Comparison of ENCODE assay signal across 10 mouse cellular contexts in the genomic region with DNA sequence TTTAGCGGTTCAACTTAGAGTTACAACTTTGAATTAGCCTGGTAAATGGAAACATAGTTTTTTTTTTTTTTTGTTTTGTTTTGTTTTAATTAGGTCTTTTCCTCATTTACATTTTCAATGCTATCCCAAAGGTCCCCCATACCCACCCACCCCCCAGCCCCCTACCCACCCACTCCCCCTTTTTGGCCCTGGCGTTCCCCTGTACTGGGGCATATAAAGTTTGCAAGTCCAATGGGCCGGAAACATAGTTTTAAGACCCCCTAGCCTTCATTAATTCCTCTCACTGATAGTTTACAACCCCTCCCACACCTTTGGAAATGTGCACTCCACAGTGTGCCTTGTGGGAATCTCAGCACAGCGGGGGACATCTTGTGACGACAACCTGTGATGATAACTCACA. TPM values are rescaled to one million over a fixed set of nuclear protein-coding genes. Genes with fewer than 3 reads are reported as not detected.
A peak's percentile ranks its signal among the peaks of the same experiment; 100 is the strongest.
DNase-seq lines count a peak whose midpoint lies in the region; ATAC-seq lines count a peak whose summit lies in the region.
"Had no signal": no experiment of that assay in that cellular context is flagged by ENCODE, and none has a peak within 500 bp of the region (broad histone marks: within the 10 kb centered on the region; RNA-seq: fewer than 3 reads in every experiment).

No protein-coding gene starts in this region.

- no peak overlapping the region for H3K4me2 ChIP-seq in heart, embryonic 16.5 days (ENCODE audit: low read depth, low read length)
- no peak overlapping the region for H3K4me2 ChIP-seq in embryonic facial prominence, embryonic 11.5 days (ENCODE audit: low read depth, low read length)
- H3K4me2 ChIP-seq in hindbrain, embryonic 11.5 days (replicated peaks; ENCODE audit: low read depth, low read length), result no peak overlapping the region
- no peak overlapping the region for H3K4me2 ChIP-seq in midbrain, embryonic 12.5 days (replicated peaks)

- no peaks in the 10 kb centered on the region for H3K4me1 ChIP-seq in heart, embryonic 16.5 days (ENCODE audit: control insufficient read depth, insufficient read depth, low read length)
- H3K4me1 ChIP-seq in embryonic facial prominence, embryonic 11.5 days (ENCODE audit: control insufficient read depth, insufficient read depth, low read length), result no peaks in the 10 kb centered on the region
- H3K4me1 ChIP-seq in hindbrain, embryonic 11.5 days (replicated peaks; ENCODE audit: control insufficient read depth, insufficient read depth, low read length), result 0 out of 2 replicates have a peak, but pooled peaks cover 3% of the 10 kb centered on the region
- H3K4me1 ChIP-seq in midbrain, embryonic 12.5 days, result peaks cover 11% of the 10 kb centered on the region

- DNase-seq in heart, postnatal 4 days, result no peak
- no peak for DNase-seq in embryonic facial prominence, embryonic 11.5 days (ENCODE audit: low spot score)
- DNase-seq in hindbrain, embryonic 11.5 days (ENCODE audit: low spot score), result no peak
- DNase-seq in embryo, embryonic 9.5 days (ENCODE audit: extremely low spot score), result no peak
- no peak for DNase-seq in ovary, postnatal 36 days (ENCODE audit: low spot score)
- DNase-seq in gastrocnemius, postnatal 14 days, result no peak

- H3K36me3 ChIP-seq in heart, embryonic 16.5 days (ENCODE audit: control insufficient read depth, insufficient read depth), result no peaks in the 10 kb centered on the region
- H3K36me3 ChIP-seq in embryonic facial prominence, embryonic 11.5 days (replicated peaks; ENCODE audit: control insufficient read depth, insufficient read depth, low read depth, low read length), result no peaks in the 10 kb centered on the region
- H3K36me3 ChIP-seq in hindbrain, embryonic 11.5 days (ENCODE audit: control insufficient read depth, insufficient read depth, low read length), result no peaks in the 10 kb centered on the region
- H3K36me3 ChIP-seq in midbrain, embryonic 12.5 days, result no peaks in the 10 kb centered on the region

- H3K9me3 ChIP-seq in heart, embryonic 16.5 days (replicated peaks; ENCODE audit: control insufficient read depth, low read length), result no peaks in the 10 kb centered on the region
- H3K9me3 ChIP-seq in embryonic facial prominence, embryonic 11.5 days (replicated peaks; ENCODE audit: control insufficient read depth, low read length), result no peaks in the 10 kb centered on the region
- no peaks in the 10 kb centered on the region for H3K9me3 ChIP-seq in hindbrain, embryonic 11.5 days (ENCODE audit: control insufficient read depth, low read length)
- H3K9me3 ChIP-seq in midbrain, embryonic 12.5 days, result no peaks in the 10 kb centered on the region

- no peak overlapping the region for H3K4me3 ChIP-seq in heart, embryonic 16.5 days (ENCODE audit: low read length)
- H3K4me3 ChIP-seq in embryonic facial prominence, embryonic 11.5 days (ENCODE audit: low read depth, low read length), result no peak overlapping the region
- H3K4me3 ChIP-seq in hindbrain, embryonic 11.5 days (ENCODE audit: low read depth, low read length), result no peak overlapping the region
- no peak overlapping the region for H3K4me3 ChIP-seq in midbrain, embryonic 12.5 days

- no peaks in the 10 kb centered on the region for H3K27me3 ChIP-seq in heart, embryonic 16.5 days (ENCODE audit: control insufficient read depth, insufficient read depth, low read length)
- no peaks in the 10 kb centered on the region for H3K27me3 ChIP-seq in embryonic facial prominence, embryonic 11.5 days (ENCODE audit: control insufficient read depth, insufficient read depth, low read length)
- H3K27me3 ChIP-seq in hindbrain, embryonic 11.5 days (ENCODE audit: control insufficient read depth, insufficient read depth, low read length), result no peaks in the 10 kb centered on the region
- peaks cover 8% of the 10 kb centered on the region; the same call in 1 of the 2 replicates for H3K27me3 ChIP-seq in midbrain, embryonic 12.5 days

- no peak overlapping the region for H3K27ac ChIP-seq in heart, embryonic 16.5 days (ENCODE audit: low read length)
- no peak overlapping the region for H3K27ac ChIP-seq in embryonic facial prominence, embryonic 11.5 days (replicated peaks; ENCODE audit: low read depth, low read length)
- H3K27ac ChIP-seq in hindbrain, embryonic 11.5 days (ENCODE audit: low read depth, low read length), result no peak overlapping the region
- H3K27ac ChIP-seq in midbrain, embryonic 12.5 days (replicated peaks), result no peak overlapping the region

- 76% methylated on average over 5 of the region's 5 CpGs for WGBS in heart, embryonic 16.5 days
- 78% methylated on average over 5 of the region's 5 CpGs for WGBS in embryonic facial prominence, embryonic 11.5 days
- WGBS in hindbrain, embryonic 11.5 days, result 74% methylated on average over 5 of the region's 5 CpGs
- 81% methylated on average over 5 of the region's 5 CpGs for WGBS in midbrain, embryonic 12.5 days

- intact Hi-C loops in gastrocnemius, postnatal 14 days (cut with DNase I; ENCODE audit: low total_unique reads), result no loop called here

- no peak overlapping the region for H3K9ac ChIP-seq in heart, embryonic 16.5 days (ENCODE audit: low read length)
- no peak overlapping the region for H3K9ac ChIP-seq in embryonic facial prominence, embryonic 11.5 days (replicated peaks; ENCODE audit: low read length)
- no peak overlapping the region for H3K9ac ChIP-seq in hindbrain, embryonic 11.5 days (ENCODE audit: low read depth, low read length)
- no peak overlapping the region for H3K9ac ChIP-seq in midbrain, embryonic 12.5 days (replicated peaks)

- ATAC-seq in heart, embryonic 16.5 days (replicated peaks; ENCODE audit: extremely low read depth, insufficient read depth, low FRiP score), result peak; percentile 86
- ATAC-seq in embryonic facial prominence, embryonic 11.5 days (replicated peaks; ENCODE audit: insufficient number of reproducible peaks, low FRiP score, low TSS enrichment, low read depth), result peak; percentile 91
- peak; percentile 80 for ATAC-seq in hindbrain, embryonic 11.5 days (ENCODE audit: low FRiP score)
- peak; percentile 87 for ATAC-seq in midbrain, embryonic 12.5 days (ENCODE audit: low FRiP score, low read depth)

RNA-seq across cellular contexts. Expression of a gene that starts 3.8 kb away (rescaled TPM):
- polyA plus RNA-seq in heart, embryonic 16.5 days (2015; fragmentation: Nextera tagmentation; extraction: Ambion mirVana), result not detected in 2 replicates
- not detected for total RNA-seq in heart, postnatal 4 days (2021)
- polyA plus RNA-seq in embryonic facial prominence, embryonic 11.5 days (2014; fragmentation: Nextera tagmentation; extraction: Ambion mirVana), result not detected in 2 replicates
- not detected in 2 replicates for polyA plus RNA-seq in hindbrain, embryonic 11.5 days (2014; fragmentation: Nextera tagmentation; extraction: Ambion mirVana)
- not detected in 2 replicates for polyA plus RNA-seq in midbrain, embryonic 12.5 days (2016; fragmentation: Nextera tagmentation; extraction: Ambion mirVana)
- not detected for total RNA-seq in gastrocnemius, postnatal 14 days (2021)
- total RNA-seq: hematopoietic stem cell, adult 5-6 weeks; left cerebral cortex, postnatal 10 days had no signal

RNA-seq across cellular contexts. Expression of a gene that starts 27.5 kb away (rescaled TPM):
- 54.0 and 55.7 TPM in 2 replicates for polyA plus RNA-seq in heart, embryonic 16.5 days (2015; fragmentation: Nextera tagmentation; extraction: Ambion mirVana)
- 10 to 100 TPM; 43.1 to 44.1 TPM for total RNA-seq in heart, postnatal 4 days (2021)
- polyA plus RNA-seq in embryonic facial prominence, embryonic 11.5 days (2014; fragmentation: Nextera tagmentation; extraction: Ambion mirVana), result 66.9 and 73.6 TPM in 2 replicates
- 65.1 and 68.2 TPM in 2 replicates for polyA plus RNA-seq in hindbrain, embryonic 11.5 days (2014; fragmentation: Nextera tagmentation; extraction: Ambion mirVana)
- polyA plus RNA-seq in midbrain, embryonic 12.5 days (2016; fragmentation: Nextera tagmentation; extraction: Ambion mirVana), result 54.4 and 58.9 TPM in 2 replicates
- total RNA-seq in gastrocnemius, postnatal 14 days (2021), result 10 to 100 TPM; 52.1 to 53.6 TPM

RNA-seq across cellular contexts. Expression of a gene that starts 39.9 kb away (rescaled TPM):
- polyA plus RNA-seq in heart, embryonic 16.5 days (2015; fragmentation: Nextera tagmentation; extraction: Ambion mirVana), result 131 and 161 TPM in 2 replicates
- total RNA-seq in heart, postnatal 4 days (2021), result 100 to 1,000 TPM; 242 to 250 TPM
- 45.8 and 48.8 TPM in 2 replicates for polyA plus RNA-seq in embryonic facial prominence, embryonic 11.5 days (2014; fragmentation: Nextera tagmentation; extraction: Ambion mirVana)
- 61.5 and 61.9 TPM in 2 replicates for polyA plus RNA-seq in hindbrain, embryonic 11.5 days (2014; fragmentation: Nextera tagmentation; extraction: Ambion mirVana)
- 47.4 and 62.0 TPM in 2 replicates for polyA plus RNA-seq in midbrain, embryonic 12.5 days (2016; fragmentation: Nextera tagmentation; extraction: Ambion mirVana)
- 100 to 1,000 TPM; 243 to 252 TPM for total RNA-seq in gastrocnemius, postnatal 14 days (2021)
- total RNA-seq: hematopoietic stem cell, adult 5-6 weeks had no signal

RNA-seq across cellular contexts. Expression of a gene that starts 51.9 kb away (rescaled TPM):
- polyA plus RNA-seq in heart, embryonic 16.5 days (2015; fragmentation: Nextera tagmentation; extraction: Ambion mirVana), result 3.3 and 3.5 TPM in 2 replicates
- 10 to 100 TPM; 24.0 to 26.4 TPM for total RNA-seq in heart, postnatal 4 days (2021)
- 1.4 and 1.8 TPM in 2 replicates for polyA plus RNA-seq in embryonic facial prominence, embryonic 11.5 days (2014; fragmentation: Nextera tagmentation; extraction: Ambion mirVana)
- 1.3 and 1.5 TPM in 2 replicates for polyA plus RNA-seq in hindbrain, embryonic 11.5 days (2014; fragmentation: Nextera tagmentation; extraction: Ambion mirVana)
- polyA plus RNA-seq in midbrain, embryonic 12.5 days (2016; fragmentation: Nextera tagmentation; extraction: Ambion mirVana), result 1.3 TPM in 2 replicates
- 10 to 100 TPM; 13.7 to 14.1 TPM for total RNA-seq in gastrocnemius, postnatal 14 days (2021)
